Mouse (Mus musculus): ENCODE measurements around the gene Zc3hav1. TPM values are rescaled to one million over a fixed set of nuclear protein-coding genes. Genes with fewer than 3 reads are reported as not detected.

Zc3hav1 gene
- total RNA-seq, 1 experiment = 20.6 TPM

GRCm38 (mm10) chr6:38349806-38350205 lies 4.6 kb downstream of the Zc3hav1 start:
- Histone ChIP-seq H3K9me3 (ENCODE audit: control insufficient read depth, insufficient read depth, low read depth, low read length) (no peaks in the 10 kb centered on the region), H3K27ac (ENCODE audit: insufficient read depth, low read depth, low read length, poor library complexity, severe bottlenecking) (no peak overlapping the region), H3K9ac (ENCODE audit: insufficient read depth, low read depth, low read length, poor library complexity, severe bottlenecking) (no peak overlapping the region), H3K36me3 (ENCODE audit: control insufficient read depth, insufficient read depth, low read length, poor library complexity, severe bottlenecking) (no peaks in the 10 kb centered on the region), H3K4me1 (ENCODE audit: control insufficient read depth in 2 of 2, insufficient read depth in 2 of 2, low read length in 2 of 2, poor library complexity in 1 of 2) (no peaks in the 10 kb centered on the region), H3K4me3 (ENCODE audit: insufficient read depth in 1 of 2, low read depth in 1 of 2, low read length in 2 of 2, poor library complexity in 1 of 2, severe bottlenecking in 1 of 2) (no peak overlapping the region)
- in situ Hi-C loops (cut with MboI; ENCODE audit: low sequenced_read_pairs in 2 of 2, unreplicated experiment in 2 of 2) = no loop called here
- no peak for DNase-seq (ENCODE audit: low read depth, low spot score)
- TF ChIP-seq MAFK (IDR thresholded peaks at IDR 0.05; ENCODE audit: insufficient read depth, low read depth, low read length) (no peak), ZC3H11A (IDR thresholded peaks at IDR 0.05; ENCODE audit: borderline replicate concordance, low read depth, low read length) (no peak), ZNF384 (IDR thresholded peaks at IDR 0.05; ENCODE audit: low read depth, low read length) (no peak), HCFC1 (IDR thresholded peaks at IDR 0.05; ENCODE audit: borderline replicate concordance, insufficient read depth, low read length) (no peak), CHD2 (IDR thresholded peaks at IDR 0.05; ENCODE audit: low read depth, low read length) (no peak)

- H3K4me3 ChIP-seq (ENCODE audit: insufficient read depth in 1 of 2, low read depth in 1 of 2, low read length in 2 of 2, poor library complexity in 1 of 2, severe bottlenecking in 1 of 2) = no peak overlapping the region
- TF ChIP-seq CHD2 (IDR thresholded peaks at IDR 0.05; ENCODE audit: low read depth, low read length) (no peak), ZNF384 (IDR thresholded peaks at IDR 0.05; ENCODE audit: low read depth, low read length) (no peak), HCFC1 (IDR thresholded peaks at IDR 0.05; ENCODE audit: borderline replicate concordance, insufficient read depth, low read length) (no peak), ZC3H11A (IDR thresholded peaks at IDR 0.05; ENCODE audit: borderline replicate concordance, low read depth, low read length) (no peak), MAFK (IDR thresholded peaks at IDR 0.05; ENCODE audit: insufficient read depth, low read depth, low read length) (no peak)
These were observed 5.5 kb downstream of the Zc3hav1 start for GRCm38 (mm10) chr6:38348811-38349453.

GRCm38 (mm10) chr6:38347875-38348274 lies 6.5 kb downstream of the Zc3hav1 start:
- Histone ChIP-seq H3K4me3 (ENCODE audit: insufficient read depth in 1 of 2, low read depth in 1 of 2, low read length in 2 of 2, poor library complexity in 1 of 2, severe bottlenecking in 1 of 2) (no peak overlapping the region), H3K36me3 (ENCODE audit: control insufficient read depth, insufficient read depth, low read length, poor library complexity, severe bottlenecking) (no peaks in the 10 kb centered on the region), H3K27ac (ENCODE audit: insufficient read depth, low read depth, low read length, poor library complexity, severe bottlenecking) (no peak overlapping the region), H3K4me1 (ENCODE audit: control insufficient read depth in 2 of 2, insufficient read depth in 2 of 2, low read length in 2 of 2, poor library complexity in 1 of 2) (peaks cover 0 to 3% of the 10 kb centered on the region in 2 experiments; a peak in 1 of 4 replicates), H3K9me3 (ENCODE audit: control insufficient read depth, insufficient read depth, low read depth, low read length) (no peaks in the 10 kb centered on the region), H3K9ac (ENCODE audit: insufficient read depth, low read depth, low read length, poor library complexity, severe bottlenecking) (no peak overlapping the region)
- no peak for TF ChIP-seq HCFC1 (IDR thresholded peaks at IDR 0.05; ENCODE audit: borderline replicate concordance, insufficient read depth, low read length)
- no peak for TF ChIP-seq MAFK (IDR thresholded peaks at IDR 0.05; ENCODE audit: insufficient read depth, low read depth, low read length)
- no peak for TF ChIP-seq ZNF384 (IDR thresholded peaks at IDR 0.05; ENCODE audit: low read depth, low read length)
- no peak for TF ChIP-seq CHD2 (IDR thresholded peaks at IDR 0.05; ENCODE audit: low read depth, low read length)
- no peak for TF ChIP-seq ZC3H11A (IDR thresholded peaks at IDR 0.05; ENCODE audit: borderline replicate concordance, low read depth, low read length)
- DNase-seq (ENCODE audit: low read depth, low spot score) = no peak
- in situ Hi-C loops (cut with MboI; ENCODE audit: low sequenced_read_pairs in 2 of 2, unreplicated experiment in 2 of 2) = no loop called here

More at GRCm38 (mm10) chr6:38348811-38349453, 5.5 kb downstream of the Zc3hav1 start:
- Histone ChIP-seq H3K27ac (ENCODE audit: insufficient read depth, low read depth, low read length, poor library complexity, severe bottlenecking) (no peak overlapping the region), H3K36me3 (ENCODE audit: control insufficient read depth, insufficient read depth, low read length, poor library complexity, severe bottlenecking) (no peaks in the 10 kb centered on the region), H3K4me1 (ENCODE audit: control insufficient read depth in 2 of 2, insufficient read depth in 2 of 2, low read length in 2 of 2, poor library complexity in 1 of 2) (peaks cover 0 to 1% of the 10 kb centered on the region in 2 experiments; a peak in 1 of 4 replicates), H3K9ac (ENCODE audit: insufficient read depth, low read depth, low read length, poor library complexity, severe bottlenecking) (no peak overlapping the region), H3K9me3 (ENCODE audit: control insufficient read depth, insufficient read depth, low read depth, low read length) (no peaks in the 10 kb centered on the region)
- no peak for DNase-seq (ENCODE audit: low read depth, low spot score)
- in situ Hi-C loops (cut with MboI; ENCODE audit: low sequenced_read_pairs in 2 of 2, unreplicated experiment in 2 of 2) = no loop called here

DNA sequence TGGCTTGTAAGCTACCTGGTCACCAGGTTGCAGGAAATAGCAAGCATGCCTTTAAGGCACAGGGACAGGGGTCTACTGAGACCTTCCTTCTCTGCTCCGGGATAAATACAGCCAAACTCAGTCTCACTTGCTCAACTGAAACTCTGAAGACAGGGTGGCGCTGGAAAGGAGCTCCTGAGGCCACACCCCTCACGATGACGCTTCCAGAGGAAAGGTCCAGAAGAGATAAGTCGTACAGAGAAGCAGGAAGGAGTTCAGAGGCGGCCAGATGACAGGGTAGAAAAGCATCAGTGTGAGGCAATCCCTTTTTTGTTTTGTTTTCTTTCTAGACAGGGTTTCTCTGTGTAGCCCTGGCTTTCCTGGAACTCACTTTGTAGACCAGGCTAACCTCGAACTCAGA lies 8.6 kb downstream of the Zc3hav1 start:
- H3K4me3 ChIP-seq (ENCODE audit: insufficient read depth in 1 of 2, low read depth in 1 of 2, low read length in 2 of 2, poor library complexity in 1 of 2, severe bottlenecking in 1 of 2) = no peak overlapping the region
- in situ Hi-C loops (cut with MboI; ENCODE audit: low sequenced_read_pairs in 2 of 2, unreplicated experiment in 2 of 2) = no loop called here
- H3K36me3 ChIP-seq (ENCODE audit: control insufficient read depth, insufficient read depth, low read length, poor library complexity, severe bottlenecking) = no peaks in the 10 kb centered on the region
- peaks cover 0 to 3% of the 10 kb centered on the region in 2 experiments; a peak in 1 of 4 replicates for H3K4me1 ChIP-seq (ENCODE audit: control insufficient read depth in 2 of 2, insufficient read depth in 2 of 2, low read length in 2 of 2, poor library complexity in 1 of 2)
- TF ChIP-seq HCFC1 (IDR thresholded peaks at IDR 0.05; ENCODE audit: borderline replicate concordance, insufficient read depth, low read length) = no peak
- no peak for TF ChIP-seq MAFK (IDR thresholded peaks at IDR 0.05; ENCODE audit: insufficient read depth, low read depth, low read length)
- no peak for TF ChIP-seq ZC3H11A (IDR thresholded peaks at IDR 0.05; ENCODE audit: borderline replicate concordance, low read depth, low read length)
- no peak for TF ChIP-seq ZNF384 (IDR thresholded peaks at IDR 0.05; ENCODE audit: low read depth, low read length)
- TF ChIP-seq CHD2 (IDR thresholded peaks at IDR 0.05; ENCODE audit: low read depth, low read length) = no peak
- no peaks in the 10 kb centered on the region for H3K9me3 ChIP-seq (ENCODE audit: control insufficient read depth, insufficient read depth, low read depth, low read length)
- H3K27ac ChIP-seq (ENCODE audit: insufficient read depth, low read depth, low read length, poor library complexity, severe bottlenecking) = no peak overlapping the region
- H3K9ac ChIP-seq (ENCODE audit: insufficient read depth, low read depth, low read length, poor library complexity, severe bottlenecking) = no peak overlapping the region
- no peak for DNase-seq (ENCODE audit: low read depth, low spot score)
